Mouse (Mus musculus): Measurements from ENCODE around the gene Slc10a7.

Gene Slc10a7

GRCm38 (mm10) chr8:78734721-78735517 is 225.8 kb downstream of the Slc10a7 start:
- DNase-seq (ENCODE audit: low spot score): no peak

- DNase-seq (ENCODE audit: low spot score): no peak
These were observed 229.2 kb downstream of the Slc10a7 start for GRCm38 (mm10) chr8:78738304-78738703.

GRCm38 (mm10) chr8:78740936-78741335 is 231.8 kb downstream of the Slc10a7 start:
- DNase-seq (ENCODE audit: low spot score): peak; percentile 42

- peak; percentile 9 for DNase-seq (ENCODE audit: low spot score)
These were observed 232.3 kb downstream of the Slc10a7 start for GRCm38 (mm10) chr8:78741496-78741895.

GRCm38 (mm10) chr8:78741965-78742364 is 232.8 kb downstream of the Slc10a7 start:
- DNase-seq (ENCODE audit: low spot score): peak; percentile 77

GRCm38 (mm10) chr8:78742453-78742852 is 233.3 kb downstream of the Slc10a7 start:
- DNase-seq (ENCODE audit: low spot score): peak; percentile 94

GRCm38 (mm10) chr8:78747052-78747451 is 237.9 kb downstream of the Slc10a7 start:
- no peak for DNase-seq (ENCODE audit: low spot score)

GRCm38 (mm10) chr8:78748701-78749100 is 239.6 kb downstream of the Slc10a7 start:
- DNase-seq (ENCODE audit: low spot score): no peak

- DNase-seq (ENCODE audit: low spot score): no peak
These were observed 241.0 kb downstream of the Slc10a7 start for GRCm38 (mm10) chr8:78749861-78750825.

- no peak for DNase-seq (ENCODE audit: low spot score)
These were observed 242.0 kb downstream of the Slc10a7 start for GRCm38 (mm10) chr8:78751151-78751550.

GRCm38 (mm10) chr8:78754986-78755385 is 245.8 kb downstream of the Slc10a7 start:
- DNase-seq (ENCODE audit: low spot score): no peak

- no peak for DNase-seq (ENCODE audit: low spot score)
These were observed 250.0 kb downstream of the Slc10a7 start for GRCm38 (mm10) chr8:78759139-78759538.

- no peak for DNase-seq (ENCODE audit: low spot score)
These were observed 255.8 kb downstream of the Slc10a7 start for GRCm38 (mm10) chr8:78764976-78765375.

- no peak for DNase-seq (ENCODE audit: low spot score)
These were observed 256.4 kb downstream of the Slc10a7 start for GRCm38 (mm10) chr8:78765556-78765955.

- no peak for DNase-seq (ENCODE audit: low spot score)
These were observed 261.4 kb downstream of the Slc10a7 start for GRCm38 (mm10) chr8:78770584-78770983.

- DNase-seq (ENCODE audit: low spot score): no peak
These were observed 262.1 kb downstream of the Slc10a7 start for GRCm38 (mm10) chr8:78771256-78771655.

GRCm38 (mm10) chr8:78776816-78777215 is 267.7 kb downstream of the Slc10a7 start:
- no peak for DNase-seq (ENCODE audit: low spot score)

Data from MN1 (cell line).